ENCODE assay signal across 27 mouse cellular contexts in the genomic region with DNA sequence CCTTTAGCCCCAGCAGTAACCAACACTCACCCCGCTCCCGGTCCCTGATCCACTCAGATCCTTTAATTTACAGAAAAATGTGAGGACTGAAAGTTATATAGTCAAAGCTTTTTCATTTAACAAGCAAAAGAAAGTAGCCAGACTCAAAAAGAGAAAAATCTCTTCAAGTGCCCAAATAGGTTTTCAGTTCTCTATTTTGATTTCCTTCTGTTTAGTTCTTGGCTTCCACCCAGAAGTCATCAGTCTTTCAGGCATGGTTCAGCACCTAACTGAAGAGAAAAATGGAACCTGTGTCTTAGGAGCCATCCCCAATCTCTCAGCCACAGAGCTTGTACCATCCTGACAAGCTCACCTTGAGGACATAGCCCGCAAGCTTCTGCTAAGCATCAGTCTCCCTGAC.
DNase-seq lines count a peak whose midpoint lies in the region; ATAC-seq and TF ChIP-seq lines count a peak whose summit lies in the region.
"Had no signal": no experiment of that assay in that cellular context is flagged by ENCODE, and none has a peak within 500 bp of the region (broad histone marks: within the 10 kb centered on the region; RNA-seq: fewer than 3 reads in every experiment).

No protein-coding gene starts in this region.

- no peak for TF ChIP-seq CTCF in CH12.LX (conservative IDR thresholded peaks at IDR 0.05 in 1 of 2, IDR thresholded peaks at IDR 0.05 in 1 of 2; ENCODE audit: low read depth in 2 of 2, low read length in 2 of 2)

- TF ChIP-seq EP300 in CH12.LX (IDR thresholded peaks at IDR 0.05; ENCODE audit: low read length), result peak; percentile 33; the same call in 1 of the 2 replicates

- DNase-seq in hindbrain, embryonic 14.5 days (ENCODE audit: low spot score), result no peak
- peak; percentile 31 for DNase-seq in CH12.LX (ENCODE audit: extremely low read depth)
- no peak for DNase-seq in adipocyte (ENCODE audit: low spot score)
- DNase-seq in frontal cortex, postnatal 14 days (ENCODE audit: low spot score in 2 of 2), result no peak
- DNase-seq in heart, postnatal 25 days (ENCODE audit: low spot score), result no peak
- DNase-seq: adrenal gland, adult 2 months; adrenal gland, postnatal 14 days; cerebellum, adult 18-20 months; cerebellum, adult 9-10 months; cerebellum, postnatal 14 days; gastrocnemius, adult 2 months; gastrocnemius, postnatal 14 days; heart, adult 18-20 months; heart, postnatal 10 days; heart, postnatal 4 days; kidney, adult 18-20 months had no signal

- no peak for TF ChIP-seq RAD21 in CH12.LX (IDR thresholded peaks at IDR 0.05; ENCODE audit: low read depth, low read length)

- no peak overlapping the region for H3K4me3 ChIP-seq in hindbrain, embryonic 13.5 days
- H3K4me3 ChIP-seq in hindbrain, embryonic 14.5 days (replicated peaks; ENCODE audit: low read length), result no peak overlapping the region
- H3K4me3 ChIP-seq in CH12.LX (replicated peaks in 1 of 3; ENCODE audit: low read depth in 2 of 3, low read length in 2 of 3, poor library complexity in 1 of 3), result no peak overlapping the region
- H3K4me3 ChIP-seq: gastrocnemius, adult 2 months; heart, embryonic 12.5 days; heart, embryonic 15.5 days; hindbrain, embryonic 12.5 days had no signal

- H3K9ac ChIP-seq in hindbrain, embryonic 13.5 days, result no peak overlapping the region
- H3K9ac ChIP-seq in hindbrain, embryonic 14.5 days, result no peak overlapping the region
- H3K9ac ChIP-seq in CH12.LX (ENCODE audit: insufficient read depth, low read depth), result no peak overlapping the region
- H3K9ac ChIP-seq: heart, embryonic 12.5 days; heart, embryonic 15.5 days; hindbrain, embryonic 12.5 days had no signal

- dilution Hi-C loops in CH12.LX (cut with MboI; ENCODE audit: extremely low pct_ligation_motif_present, extremely low pct_unique_long_range_greater_than_20kb, low sequenced_read_pairs), result no loop called here

- in situ Hi-C loops in CH12.LX (cut with MboI; ENCODE audit: low pct_ligation_motif_present, low pct_unique_long_range_greater_than_20kb, low sequenced_read_pairs), result no loop called here

- no peaks in the 10 kb centered on the region for H3K79me2 ChIP-seq in CH12.LX (replicated peaks; ENCODE audit: control insufficient read depth, extremely low read depth, insufficient read depth, poor library complexity, severe bottlenecking)

- 0 out of 2 replicates have a peak overlapping the region, but pooled peaks have one; percentile 18 for H3K27ac ChIP-seq in hindbrain, embryonic 13.5 days
- H3K27ac ChIP-seq in hindbrain, embryonic 14.5 days, result no peak overlapping the region
- H3K27ac ChIP-seq in CH12.LX (ENCODE audit: insufficient read depth, low read depth), result no peak overlapping the region
- H3K27ac ChIP-seq: gastrocnemius, adult 2 months; heart, embryonic 15.5 days; hindbrain, embryonic 12.5 days; hindbrain, postnatal 0 days had no signal

- no peaks in the 10 kb centered on the region for H3K9me3 ChIP-seq in hindbrain, embryonic 13.5 days
- H3K9me3 ChIP-seq in hindbrain, embryonic 14.5 days (ENCODE audit: control insufficient read depth, low read length), result no peaks in the 10 kb centered on the region
- peaks cover 3% of the 10 kb centered on the region for H3K9me3 ChIP-seq in CH12.LX (replicated peaks; ENCODE audit: low read length)
- H3K9me3 ChIP-seq: heart, embryonic 12.5 days; heart, embryonic 15.5 days; hindbrain, embryonic 12.5 days had no signal

- TF ChIP-seq POLR2A in CH12.LX (IDR thresholded peaks at IDR 0.05; ENCODE audit: low read depth, low read length), result no peak

- H3K36me3 ChIP-seq in hindbrain, embryonic 13.5 days, result no peaks in the 10 kb centered on the region
- no peaks in the 10 kb centered on the region for H3K36me3 ChIP-seq in hindbrain, embryonic 14.5 days (replicated peaks; ENCODE audit: control insufficient read depth, insufficient read depth)
- peaks cover 0 to 35% of the 10 kb centered on the region in 2 experiments for H3K36me3 ChIP-seq in CH12.LX (replicated peaks in 1 of 2; ENCODE audit: control insufficient read depth in 1 of 2, insufficient read depth in 1 of 2, low read length in 1 of 2)
- H3K36me3 ChIP-seq: heart, embryonic 12.5 days; heart, embryonic 15.5 days had no signal

- peaks cover 68% of the 10 kb centered on the region for H3K4me1 ChIP-seq in hindbrain, embryonic 13.5 days (replicated peaks)
- H3K4me1 ChIP-seq in hindbrain, embryonic 14.5 days (replicated peaks; ENCODE audit: control insufficient read depth, insufficient read depth, low read length), result peaks cover 30% of the 10 kb centered on the region
- peaks cover 13 to 79% of the 10 kb centered on the region in 2 experiments for H3K4me1 ChIP-seq in CH12.LX (ENCODE audit: control insufficient read depth in 1 of 2, insufficient read depth in 2 of 2)

- H3K4me2 ChIP-seq in hindbrain, embryonic 13.5 days, result no peak overlapping the region
- no peak overlapping the region for H3K4me2 ChIP-seq in hindbrain, embryonic 14.5 days (replicated peaks)
- H3K4me2 ChIP-seq in CH12.LX (ENCODE audit: insufficient read depth, low read depth, poor library complexity, severe bottlenecking), result no peak overlapping the region
- H3K4me2 ChIP-seq: heart, embryonic 12.5 days; heart, embryonic 15.5 days; hindbrain, embryonic 12.5 days had no signal

- intact Hi-C loops in heart, postnatal 25 days (cut with DNase I), result no loop called here

- WGBS in hindbrain, embryonic 13.5 days, result 91% methylated on average over 3 of the region's 3 CpGs
- WGBS in hindbrain, embryonic 14.5 days, result 91% methylated on average over 3 of the region's 3 CpGs

- H3K27me3 ChIP-seq in hindbrain, embryonic 13.5 days, result no peaks in the 10 kb centered on the region
- H3K27me3 ChIP-seq in hindbrain, embryonic 14.5 days (ENCODE audit: control insufficient read depth, insufficient read depth, low read length), result no peaks in the 10 kb centered on the region
- no peaks in the 10 kb centered on the region for H3K27me3 ChIP-seq in CH12.LX (replicated peaks)
- H3K27me3 ChIP-seq: heart, embryonic 12.5 days; heart, embryonic 15.5 days; hindbrain, embryonic 12.5 days had no signal

- no peak for ATAC-seq in hindbrain, embryonic 13.5 days (ENCODE audit: low FRiP score)
- ATAC-seq in hindbrain, embryonic 14.5 days (ENCODE audit: low FRiP score), result no peak
- peak; percentile 29 to 44; a peak in 3 of 4 replicates for ATAC-seq in hematopoietic stem cell, adult 5-6 weeks (replicated peaks in 1 of 2; ENCODE audit: insufficient read depth in 1 of 2, low FRiP score in 2 of 2, low TSS enrichment in 1 of 2, low read depth in 1 of 2, poor library complexity in 2 of 2, severe bottlenecking in 2 of 2)
- ATAC-seq in neutrophil, adult 5-6 weeks (ENCODE audit: extremely low read depth, insufficient number of reproducible peaks, low FRiP score, poor library complexity, severe bottlenecking), result peak; percentile 18; the same call in 1 of the 2 replicates
- ATAC-seq: activated CD4-positive, CD25-positive, alpha-beta regulatory T cell, adult 4 months; CD4-positive, CD25-positive, alpha-beta regulatory T cell, adult 4 months; forebrain, embryonic 14.5 days; hindbrain, postnatal 0 days; intestine, embryonic 16.5 days had no signal

TF ChIP-seq in CH12.LX, 34 proteins besides CTCF, POLR2A, EP300 and RAD21:
- no peak for TF ChIP-seq NELFE (IDR thresholded peaks at IDR 0.05; ENCODE audit: low read depth, low read length)
- TF ChIP-seq IRF4 (IDR thresholded peaks at IDR 0.05; ENCODE audit: low read depth, low read length), result peak; percentile 61; the same call in 1 of the 2 replicates

Comparison
In these comparisons a context has a peak if more than half of its experiments do, and no peak if none do; other contexts are left out.
1. ATAC-seq: peak in hematopoietic stem cell, adult 5-6 weeks (2 of 2) and neutrophil, adult 5-6 weeks (single experiment); none in hindbrain, embryonic 13.5 days (single experiment) and hindbrain, embryonic 14.5 days (single experiment).